19 mouse cellular contexts compared by ENCODE assay signal in genomic region chr9:121842914-121843313, GRCm38 (mm10). TPM values are rescaled to one million over a fixed set of nuclear protein-coding genes. Genes with fewer than 3 reads are reported as not detected.
DNase-seq lines count a peak whose midpoint lies in the region; ATAC-seq and TF ChIP-seq lines count a peak whose summit lies in the region.
"Had no signal": no experiment of that assay in that cellular context is flagged by ENCODE, and none has a peak within 500 bp of the region (broad histone marks: within the 10 kb centered on the region; RNA-seq: fewer than 3 reads in every experiment).

No protein-coding gene starts in this region.

- peak; percentile 9 for DNase-seq in embryonic facial prominence, embryonic 11.5 days (ENCODE audit: low spot score)
- DNase-seq in embryonic facial prominence, embryonic 10.5 days (ENCODE audit: low spot score), result no peak
- DNase-seq in layer of hippocampus, adult 2 months (ENCODE audit: low spot score in 2 of 2), result no peak
- no peak for DNase-seq in layer of hippocampus, postnatal 36 days
- peak; percentile 51 for DNase-seq in 416B (ENCODE audit: low read depth)
- no peak for DNase-seq in adrenal gland, postnatal 14 days
- DNase-seq: cerebellum, postnatal 14 days; gastrocnemius, postnatal 25 days; kidney, postnatal 4 days; thymus, adult 2 months had no signal

- no peaks in the 10 kb centered on the region for H3K9me3 ChIP-seq in embryonic facial prominence, embryonic 11.5 days (replicated peaks; ENCODE audit: control insufficient read depth, low read length)
- 0 out of 2 replicates have a peak, but pooled peaks cover 6% of the 10 kb centered on the region for H3K9me3 ChIP-seq in embryonic facial prominence, embryonic 10.5 days
- H3K9me3 ChIP-seq in kidney, embryonic 15.5 days (replicated peaks), result no peaks in the 10 kb centered on the region
- H3K9me3 ChIP-seq: intestine, embryonic 15.5 days; lung, embryonic 15.5 days; neural tube, embryonic 13.5 days had no signal

- no peak overlapping the region for H3K27ac ChIP-seq in embryonic facial prominence, embryonic 11.5 days (replicated peaks; ENCODE audit: low read depth, low read length)
- H3K27ac ChIP-seq in embryonic facial prominence, embryonic 10.5 days (replicated peaks), result no peak overlapping the region
- no peak overlapping the region for H3K27ac ChIP-seq in layer of hippocampus, adult 2 months
- no peak overlapping the region for H3K27ac ChIP-seq in kidney, embryonic 15.5 days
- H3K27ac ChIP-seq: heart, embryonic 13.5 days; intestine, embryonic 15.5 days; limb, embryonic 13.5 days; lung, embryonic 15.5 days; neural tube, embryonic 13.5 days had no signal

- H3K9ac ChIP-seq in embryonic facial prominence, embryonic 11.5 days (replicated peaks; ENCODE audit: low read length), result no peak overlapping the region
- H3K9ac ChIP-seq in kidney, embryonic 15.5 days, result no peak overlapping the region
- H3K9ac ChIP-seq: heart, embryonic 13.5 days; intestine, embryonic 15.5 days; limb, embryonic 13.5 days; lung, embryonic 15.5 days; neural tube, embryonic 13.5 days had no signal

- no peak overlapping the region for H3K4me3 ChIP-seq in embryonic facial prominence, embryonic 11.5 days (ENCODE audit: low read depth, low read length)
- no peak overlapping the region for H3K4me3 ChIP-seq in embryonic facial prominence, embryonic 10.5 days
- H3K4me3 ChIP-seq in layer of hippocampus, adult 2 months, result no peak overlapping the region
- no peak overlapping the region for H3K4me3 ChIP-seq in kidney, embryonic 15.5 days (replicated peaks)
- H3K4me3 ChIP-seq: heart, embryonic 13.5 days; intestine, embryonic 15.5 days; limb, embryonic 13.5 days; lung, embryonic 15.5 days; megakaryocyte, embryonic 14.5 days; neural tube, embryonic 13.5 days had no signal

- H3K4me2 ChIP-seq in embryonic facial prominence, embryonic 11.5 days (ENCODE audit: low read depth, low read length), result no peak overlapping the region
- no peak overlapping the region for H3K4me2 ChIP-seq in kidney, embryonic 15.5 days
- H3K4me2 ChIP-seq: heart, embryonic 13.5 days; intestine, embryonic 15.5 days; limb, embryonic 13.5 days; lung, embryonic 15.5 days; neural tube, embryonic 13.5 days had no signal

- no peaks in the 10 kb centered on the region for H3K4me1 ChIP-seq in embryonic facial prominence, embryonic 11.5 days (ENCODE audit: control insufficient read depth, insufficient read depth, low read length)
- peaks cover 12% of the 10 kb centered on the region for H3K4me1 ChIP-seq in embryonic facial prominence, embryonic 10.5 days
- H3K4me1 ChIP-seq in kidney, embryonic 15.5 days, result peaks cover 12% of the 10 kb centered on the region

- 88% methylated on average over 2 of the region's 2 CpGs for WGBS in embryonic facial prominence, embryonic 11.5 days
- WGBS in embryonic facial prominence, embryonic 10.5 days, result 90% methylated on average over 2 of the region's 2 CpGs
- 93% methylated on average over 2 of the region's 2 CpGs for WGBS in kidney, embryonic 15.5 days

- TF ChIP-seq CTCF in layer of hippocampus, adult 2 months (conservative IDR thresholded peaks at IDR 0.05), result peak; percentile 72

- ATAC-seq in embryonic facial prominence, embryonic 11.5 days (replicated peaks; ENCODE audit: insufficient number of reproducible peaks, low FRiP score, low TSS enrichment, low read depth), result no peak
- ATAC-seq in megakaryocyte progenitor cell, adult 5-6 weeks (replicated peaks; ENCODE audit: poor library complexity), result 0 out of 2 replicates have a peak, but pooled peaks have one; percentile 29
- no peak for ATAC-seq in kidney, embryonic 15.5 days (replicated peaks; ENCODE audit: low FRiP score)
- ATAC-seq: intestine, embryonic 15.5 days had no signal

- no peaks in the 10 kb centered on the region for H3K27me3 ChIP-seq in embryonic facial prominence, embryonic 11.5 days (ENCODE audit: control insufficient read depth, insufficient read depth, low read length)
- H3K27me3 ChIP-seq in embryonic facial prominence, embryonic 10.5 days (replicated peaks; ENCODE audit: low read depth, poor library complexity, severe bottlenecking), result peaks cover 19% of the 10 kb centered on the region
- H3K27me3 ChIP-seq in kidney, embryonic 15.5 days, result no peaks in the 10 kb centered on the region
- H3K27me3 ChIP-seq: intestine, embryonic 15.5 days; limb, embryonic 13.5 days; lung, embryonic 15.5 days; neural tube, embryonic 13.5 days had no signal

- H3K36me3 ChIP-seq in embryonic facial prominence, embryonic 11.5 days (replicated peaks; ENCODE audit: control insufficient read depth, insufficient read depth, low read depth, low read length), result no peaks in the 10 kb centered on the region; the same call in 1 of the 2 replicates
- peaks cover 17% of the 10 kb centered on the region for H3K36me3 ChIP-seq in embryonic facial prominence, embryonic 10.5 days (replicated peaks)
- peaks cover 8% of the 10 kb centered on the region for H3K36me3 ChIP-seq in kidney, embryonic 15.5 days
- H3K36me3 ChIP-seq: intestine, embryonic 15.5 days; lung, embryonic 15.5 days had no signal

RNA-seq across cellular contexts. Expression of gene Ccdc13, which starts 3.7 kb away (rescaled TPM):
- polyA plus RNA-seq in embryonic facial prominence, embryonic 11.5 days (2014; fragmentation: Nextera tagmentation; extraction: Ambion mirVana), result 0.18 and 1.3 TPM in 2 replicates
- 0.83 and 1.2 TPM in 2 replicates for polyA plus RNA-seq in embryonic facial prominence, embryonic 10.5 days (2016; fragmentation: Nextera tagmentation; extraction: Ambion mirVana)
- 10 to 100 TPM in 1 of 2 experiments, 1 to 10 TPM in 1; 7.8 to 10.0 TPM for total RNA-seq in layer of hippocampus, adult 2 months (2021)
- 1 to 10 TPM; 7.5 to 9.7 TPM for total RNA-seq in layer of hippocampus, postnatal 36 days (2021)
- 0.42 TPM in 1 of 2 replicates, not detected in the other for total RNA-seq in megakaryocyte progenitor cell, adult 5-6 weeks (2015)
- total RNA-seq in megakaryocyte progenitor cell, adult 5-6 weeks (2017), result not detected in 2 replicates
- 0.86 and 1.1 TPM in 2 replicates for total RNA-seq in adrenal gland, postnatal 14 days (2021)
- polyA plus RNA-seq in kidney, embryonic 15.5 days (2015; fragmentation: Nextera tagmentation; extraction: Ambion mirVana), result 0.47 and 0.53 TPM in 2 replicates
- polyA plus RNA-seq: heart, embryonic 13.5 days had no signal

RNA-seq across cellular contexts. Expression of gene Higd1a, which starts 15.2 kb away (rescaled TPM):
- polyA plus RNA-seq in embryonic facial prominence, embryonic 11.5 days (2014; fragmentation: Nextera tagmentation; extraction: Ambion mirVana), result 135 and 136 TPM in 2 replicates
- 195 and 201 TPM in 2 replicates for polyA plus RNA-seq in embryonic facial prominence, embryonic 10.5 days (2016; fragmentation: Nextera tagmentation; extraction: Ambion mirVana)
- total RNA-seq in layer of hippocampus, adult 2 months (2021), result 10 to 100 TPM; 84.4 to 88.4 TPM
- total RNA-seq in layer of hippocampus, postnatal 36 days (2021), result 10 to 100 TPM; 90.4 to 93.2 TPM
- total RNA-seq in megakaryocyte progenitor cell, adult 5-6 weeks (2015), result 89.9 and 101 TPM in 2 replicates
- total RNA-seq in megakaryocyte progenitor cell, adult 5-6 weeks (2017), result 14.1 and 21.7 TPM in 2 replicates
- total RNA-seq in adrenal gland, postnatal 14 days (2021), result 112 and 114 TPM in 2 replicates
- 151 and 153 TPM in 2 replicates for polyA plus RNA-seq in kidney, embryonic 15.5 days (2015; fragmentation: Nextera tagmentation; extraction: Ambion mirVana)

RNA-seq across cellular contexts. Expression of gene Hhatl, which starts 50.6 kb away (rescaled TPM):
- polyA plus RNA-seq in embryonic facial prominence, embryonic 11.5 days (2014; fragmentation: Nextera tagmentation; extraction: Ambion mirVana), result not detected in 2 replicates
- not detected in 2 replicates for polyA plus RNA-seq in embryonic facial prominence, embryonic 10.5 days (2016; fragmentation: Nextera tagmentation; extraction: Ambion mirVana)
- 10 to 100 TPM; 15.6 to 19.9 TPM for total RNA-seq in layer of hippocampus, adult 2 months (2021)
- 10 to 100 TPM; 14.6 to 15.9 TPM for total RNA-seq in layer of hippocampus, postnatal 36 days (2021)
- not detected in 2 replicates for total RNA-seq in megakaryocyte progenitor cell, adult 5-6 weeks (2015)
- not detected in 2 replicates for total RNA-seq in megakaryocyte progenitor cell, adult 5-6 weeks (2017)
- not detected in 2 replicates for total RNA-seq in adrenal gland, postnatal 14 days (2021)
- polyA plus RNA-seq in kidney, embryonic 15.5 days (2015; fragmentation: Nextera tagmentation; extraction: Ambion mirVana), result 0.69 and 0.80 TPM in 2 replicates
- total RNA-seq: hematopoietic stem cell, adult 5-6 weeks had no signal

RNA-seq across cellular contexts. Expression of gene Ackr2, which starts 55.2 kb away (rescaled TPM):
- 0.10 and 0.31 TPM in 2 replicates for polyA plus RNA-seq in embryonic facial prominence, embryonic 11.5 days (2014; fragmentation: Nextera tagmentation; extraction: Ambion mirVana)
- polyA plus RNA-seq in embryonic facial prominence, embryonic 10.5 days (2016; fragmentation: Nextera tagmentation; extraction: Ambion mirVana), result 0.18 and 0.52 TPM in 2 replicates
- 1 to 10 TPM; 1.7 to 2.3 TPM for total RNA-seq in layer of hippocampus, adult 2 months (2021)
- 1 to 10 TPM; 1.3 to 1.5 TPM for total RNA-seq in layer of hippocampus, postnatal 36 days (2021)
- total RNA-seq in megakaryocyte progenitor cell, adult 5-6 weeks (2015), result not detected in 2 replicates
- total RNA-seq in megakaryocyte progenitor cell, adult 5-6 weeks (2017), result not detected in 2 replicates
- total RNA-seq in adrenal gland, postnatal 14 days (2021), result 1.4 and 2.1 TPM in 2 replicates
- 0.40 and 0.57 TPM in 2 replicates for polyA plus RNA-seq in kidney, embryonic 15.5 days (2015; fragmentation: Nextera tagmentation; extraction: Ambion mirVana)
- total RNA-seq: hematopoietic stem cell, adult 5-6 weeks had no signal

Comparison
In these comparisons a context has a peak if more than half of its experiments do, and no peak if none do; other contexts are left out.
1. DNase-seq: peak in embryonic facial prominence, embryonic 11.5 days (single experiment) and 416B (single experiment); none in embryonic facial prominence, embryonic 10.5 days (single experiment), layer of hippocampus, adult 2 months (0 of 2), layer of hippocampus, postnatal 36 days (0 of 2) and adrenal gland, postnatal 14 days (single experiment).
2. RNA of gene Hhatl, which starts 50.6 kb away (total RNA-seq): 15.6 to 19.9 TPM in layer of hippocampus, adult 2 months and 14.6 to 15.9 TPM in layer of hippocampus, postnatal 36 days; not detected in adrenal gland, postnatal 14 days and not detected in megakaryocyte progenitor cell, adult 5-6 weeks; every median in the first group is over 10 times any median in the second.